Mouse (Mus musculus) olfactory bulb, adult 2 months (tissue): Measurements from ENCODE around the gene Tut1.

ENCODE experiments used
- CTCF ChIP-seq: fragments of 200-500 bp; IDR thresholded peaks from 2 replicates; pipeline ENCODE4 v1.5.1; 2012; ENCODE audit warnings: low read depth, mild to moderate bottlenecking, low read length, moderate library complexity; ENCODE audit not compliant: insufficient read depth
- POLR2A ChIP-seq: fragments of 200-500 bp; IDR thresholded peaks from 2 replicates; pipeline ENCODE4 v1.6.1; 2012; ENCODE audit warnings: mild to moderate bottlenecking, low read depth, low read length, moderate library complexity; ENCODE audit not compliant: insufficient read depth

DNA sequence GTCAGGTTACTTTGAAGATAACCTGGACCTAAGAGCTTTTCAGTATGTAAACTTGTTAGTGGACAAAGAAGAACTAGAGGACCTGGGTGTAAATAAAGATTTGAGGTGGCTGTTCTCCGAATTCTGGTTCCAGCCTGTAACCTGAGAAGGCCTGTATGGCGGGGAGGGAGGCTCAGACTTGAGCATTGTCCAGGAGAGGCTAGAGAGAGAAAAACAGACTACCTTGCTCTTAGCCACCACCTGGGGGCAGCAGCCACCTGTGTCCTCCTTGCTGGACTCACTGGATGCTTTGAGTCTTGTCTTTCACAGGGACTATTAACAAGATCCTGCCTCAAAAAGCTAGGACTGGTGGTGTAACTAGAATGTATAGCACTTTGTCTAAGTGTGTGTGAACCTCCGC, 22.9 kb downstream of the Tut1 start:
- TF ChIP-seq POLR2A (no peak), CTCF (0 out of 2 replicates have a peak, but pooled peaks have one; percentile 32)
